ENCODE assay signal across 20 mouse cellular contexts in the genomic region with DNA sequence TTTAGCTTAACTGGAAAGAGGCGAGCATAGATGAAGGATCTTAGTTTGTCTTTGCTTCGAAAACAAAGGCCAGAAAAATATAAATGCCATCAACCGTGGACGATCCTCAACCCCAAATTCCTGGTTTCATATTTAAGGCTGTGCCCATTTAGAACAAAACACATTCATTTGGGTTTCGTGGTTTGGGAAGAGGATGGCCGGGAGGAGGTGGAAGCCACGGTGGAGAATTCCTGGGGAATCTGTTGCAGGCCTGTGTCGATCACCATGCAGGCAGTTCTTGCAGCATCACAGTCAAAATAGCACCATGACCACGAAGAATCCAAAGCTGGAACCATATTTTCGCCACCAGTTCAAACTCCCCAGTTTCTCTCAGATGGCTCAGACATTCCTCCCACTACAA.
DNase-seq lines count a peak whose midpoint lies in the region; ATAC-seq and TF ChIP-seq lines count a peak whose summit lies in the region.
"Had no signal": no experiment of that assay in that cellular context is flagged by ENCODE, and none has a peak within 500 bp of the region (broad histone marks: within the 10 kb centered on the region; RNA-seq: fewer than 3 reads in every experiment).

No protein-coding gene starts in this region.

- peak; percentile 11 to 13 for DNase-seq in right cerebral cortex, adult 2 months (ENCODE audit: low spot score in 2 of 2)
- no peak for DNase-seq in right cerebral cortex, postnatal 25 days
- peak; percentile 10 for DNase-seq in Patski (ENCODE audit: low read depth, low spot score)
- peak; percentile 3 for DNase-seq in fibroblast of lung, adult 2 months (ENCODE audit: low read depth)
- DNase-seq in urinary bladder, postnatal 25 days (ENCODE audit: low spot score): no peak
- DNase-seq: adrenal gland, postnatal 10 days; cerebellum, adult 11-12 months; cerebellum, adult 9-10 months; cerebellum, postnatal 25 days; forebrain, postnatal 0 days; gastrocnemius, postnatal 36 days; heart, adult 18-20 months; heart, postnatal 14 days; kidney, adult 11 months had no signal

- in situ Hi-C loops in Patski (cut with MboI; ENCODE audit: low pct_unique_long_range_greater_than_20kb): no loop called here

- no peaks in the 10 kb centered on the region for H3K27me3 ChIP-seq in Patski
- H3K27me3 ChIP-seq: CH12.LX; forebrain, embryonic 13.5 days; heart, embryonic 15.5 days; hindbrain, embryonic 13.5 days had no signal

- no peak for ATAC-seq in Patski
- no peak for ATAC-seq in CD4-positive, CD25-positive, alpha-beta regulatory T cell, adult 4 months
- ATAC-seq: forebrain, embryonic 13.5 days; forebrain, postnatal 0 days; hindbrain, postnatal 0 days had no signal

- POLR2A ChIA-PET in Patski (lab: Charles Lee): no interaction called here

- CTCF ChIA-PET in Patski (lab: Charles Lee): no interaction called here

- no peak for TF ChIP-seq CTCF in Patski (IDR thresholded peaks at IDR 0.05)

Comparison
In these comparisons a context has a peak if more than half of its experiments do, and no peak if none do; other contexts are left out.
1. DNase-seq: peak in right cerebral cortex, adult 2 months (2 of 2), Patski (single experiment) and fibroblast of lung, adult 2 months (single experiment); none in right cerebral cortex, postnatal 25 days (single experiment) and urinary bladder, postnatal 25 days (single experiment).